Mouse (Mus musculus): ENCODE data around the gene Hps6. TPM values are rescaled to one million over a fixed set of nuclear protein-coding genes. Genes with fewer than 3 reads are reported as not detected.

Gene Hps6
- total RNA-seq, 2 experiments from 2014 or later: 6.2 to 7.0 TPM

DNA sequence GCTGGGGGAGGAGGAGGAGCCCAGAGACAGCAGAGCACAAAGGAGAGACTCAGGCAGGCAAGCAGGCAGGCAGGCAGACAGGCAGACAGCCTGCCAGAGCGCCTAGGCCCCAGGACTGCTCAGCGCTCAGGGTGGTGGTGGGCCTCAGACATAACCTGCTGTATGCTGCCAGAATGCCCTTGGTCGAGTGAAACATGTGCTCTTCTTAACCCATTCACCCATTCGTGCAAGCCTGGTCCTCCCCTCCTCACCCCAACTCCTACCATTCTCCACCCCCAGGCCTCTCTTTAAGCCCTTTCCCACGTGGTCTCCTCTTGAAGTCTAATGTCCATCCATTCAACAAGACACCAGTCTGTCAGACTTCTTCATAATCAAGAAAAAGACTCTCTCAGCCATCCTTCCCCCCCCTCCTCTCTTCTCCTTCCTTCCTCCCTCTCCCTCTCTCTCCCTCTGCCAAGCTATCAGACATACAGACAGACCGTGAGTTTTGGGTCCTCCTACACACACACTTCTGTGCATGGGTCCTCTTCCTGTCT is 39.2 kb downstream of the Hps6 start:
- intact Hi-C loops (cut with DNase I): no loop called here
- DNase-seq (ENCODE audit: low spot score): no peak

DNA sequence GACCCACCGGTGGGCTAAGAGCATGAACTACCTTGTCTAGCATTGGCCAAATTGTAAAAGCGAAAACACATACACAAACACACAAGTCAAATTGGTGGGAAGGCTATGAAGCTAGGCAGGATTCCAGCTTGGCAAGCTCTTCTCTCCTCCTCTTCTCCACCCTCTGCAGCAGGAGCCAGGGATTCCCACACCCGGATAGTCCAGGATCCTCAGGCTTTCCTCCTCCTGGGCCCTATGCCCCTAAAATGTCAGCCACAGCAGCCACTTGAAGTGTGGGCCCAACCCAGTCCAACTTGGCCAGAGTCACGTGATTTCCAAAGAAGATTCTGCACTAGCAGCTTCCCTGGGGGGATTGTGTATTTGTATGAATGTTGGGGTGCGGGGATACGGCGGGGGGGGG is 40.1 kb downstream of the Hps6 start:
- intact Hi-C loops (cut with DNase I): no loop called here

DNA sequence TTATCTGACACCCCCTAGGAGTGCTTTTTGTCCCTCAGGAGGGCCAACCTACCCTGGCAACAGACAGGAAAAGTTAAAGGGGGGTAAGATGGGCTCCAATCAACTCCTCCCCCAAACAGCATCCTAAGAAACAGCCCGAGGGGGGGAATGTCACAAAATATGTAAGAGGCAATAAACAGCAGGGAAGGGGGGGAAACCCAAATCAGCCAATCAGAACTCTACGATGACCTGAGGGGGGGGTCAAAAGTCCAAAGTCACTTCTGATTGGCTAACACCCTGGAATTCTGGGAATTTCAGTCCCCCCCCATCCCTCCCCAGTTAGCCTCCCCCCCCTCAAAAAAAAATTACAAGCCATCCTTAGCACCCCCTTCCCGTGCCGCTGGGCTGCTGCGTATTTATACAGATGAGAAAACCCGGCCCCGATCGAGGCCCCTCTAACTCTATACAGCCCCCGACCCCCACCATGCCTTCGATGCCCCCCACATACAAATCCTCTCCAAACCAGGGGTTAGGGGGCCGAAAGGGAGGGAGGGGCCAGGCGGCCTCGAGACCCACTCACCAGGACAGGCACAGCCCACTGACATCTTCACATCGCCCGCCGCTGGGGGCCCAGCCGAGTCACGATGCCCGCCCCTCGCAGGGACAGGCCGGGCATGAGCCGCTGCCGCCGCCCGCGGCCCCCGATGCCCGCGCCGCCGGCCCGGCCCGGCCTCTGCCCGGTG is 41.1 kb downstream of the Hps6 start, which contains the start of gene Pprc1:
TSS of gene Pprc1 (plus strand) at position 616 of the 722 bp plus-strand sequence.
- intact Hi-C loops (cut with DNase I): no loop called here
- DNase-seq (ENCODE audit: low spot score): peak; percentile 31

More for the DNA sequence above, 40.1 kb downstream of the Hps6 start:
- DNase-seq (ENCODE audit: low spot score): peak; percentile 21

DNA sequence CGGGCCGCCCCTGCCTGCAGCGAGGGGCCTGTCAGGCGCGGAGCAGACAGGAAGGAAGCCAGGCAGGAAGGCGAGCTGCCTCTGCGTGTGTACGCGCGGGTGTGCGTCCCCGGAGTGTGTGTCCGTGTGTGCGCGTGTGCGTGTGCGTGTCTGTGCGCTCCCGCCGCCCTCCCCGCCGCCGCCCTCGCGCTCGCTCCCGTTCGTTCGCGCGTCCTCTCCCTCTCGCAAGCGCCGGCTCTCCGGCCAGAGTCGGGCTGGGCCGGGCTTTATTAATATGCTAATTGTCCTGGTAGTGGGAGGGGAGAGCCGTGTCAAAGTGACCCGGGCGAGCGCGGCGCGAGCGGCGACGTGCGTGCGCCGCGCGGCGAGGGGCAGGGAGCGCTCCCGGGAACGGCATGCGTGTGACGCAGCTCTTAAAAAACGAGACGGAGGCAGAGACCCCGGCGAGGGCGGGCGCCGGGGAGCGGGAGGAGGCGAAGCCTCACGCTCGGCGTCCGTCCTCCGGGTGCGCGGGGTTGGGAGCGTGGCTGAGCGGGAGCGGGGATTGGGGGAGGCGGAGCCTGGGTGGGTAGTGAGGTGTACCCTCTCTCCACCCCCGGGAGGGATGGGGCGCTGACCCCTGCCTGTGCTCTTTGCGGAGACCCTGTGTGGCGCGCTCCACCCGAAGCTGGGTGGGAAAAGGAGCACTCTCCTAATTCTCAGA is 41.8 kb downstream of the Hps6 start, which contains the start of gene Ldb1:
TSS of gene Ldb1 (minus strand) at position 222 of the 703 bp plus-strand sequence.
- DNase-seq (ENCODE audit: low spot score): peak; percentile 85
- intact Hi-C loops (cut with DNase I): loop anchor here (1.0 kb wide), 1 partner anchor 11 kb away; no protein-coding TSS in a partner anchor

DNA sequence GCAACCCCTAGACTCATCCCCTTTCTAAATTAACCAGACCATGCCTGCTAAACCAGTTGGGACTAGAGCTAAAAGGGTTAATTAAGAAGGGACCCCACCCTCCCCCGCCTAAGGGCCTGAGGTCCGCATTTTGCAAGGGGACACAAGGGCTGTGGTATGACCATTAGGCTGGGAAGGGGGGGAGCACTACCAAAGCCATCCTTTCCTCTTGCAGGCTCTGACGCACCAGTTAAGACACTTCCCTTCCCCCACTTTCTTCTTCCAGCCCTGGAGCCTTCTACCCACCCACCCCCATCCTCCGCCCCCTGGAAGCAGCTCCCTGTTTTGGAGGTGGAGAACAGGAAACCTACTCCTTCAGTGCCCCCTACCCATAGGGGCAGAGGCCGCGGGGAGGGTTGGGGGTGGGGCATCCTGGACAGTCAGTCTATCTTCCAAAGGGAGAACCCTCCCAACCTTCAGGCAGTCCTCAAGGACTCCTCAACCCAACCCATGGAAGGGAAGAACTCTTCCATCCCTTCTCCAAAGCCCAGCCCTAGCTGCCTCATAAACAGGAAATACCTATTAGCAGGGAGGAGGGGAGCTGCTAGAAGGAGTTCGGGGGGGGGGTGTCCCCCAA is 42.5 kb downstream of the Hps6 start:
- peak; percentile 47 for DNase-seq (ENCODE audit: low spot score)
- intact Hi-C loops (cut with DNase I): loop anchor here (1.0 kb wide), 1 partner anchor 10 kb away; no protein-coding TSS in a partner anchor

DNA sequence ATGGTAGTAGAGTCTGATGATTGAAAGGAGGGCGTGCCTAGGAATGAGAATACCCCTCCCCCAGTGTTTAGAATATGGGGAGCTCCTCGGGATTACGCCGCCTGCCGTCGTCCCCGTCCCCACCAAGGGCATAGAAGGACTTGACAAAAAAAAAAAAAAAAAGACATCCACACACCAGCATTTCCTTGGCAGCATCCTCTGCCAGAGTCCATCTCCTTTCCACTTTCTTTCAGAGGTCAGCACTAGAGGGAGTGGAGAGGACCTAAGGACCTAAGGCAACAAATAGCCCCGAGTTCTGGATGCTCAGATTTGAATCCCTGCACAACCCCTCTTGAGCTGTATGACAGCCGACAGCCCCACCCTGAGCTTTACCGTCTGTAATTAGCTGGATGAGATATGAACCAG is 43.3 kb downstream of the Hps6 start:
- intact Hi-C loops (cut with DNase I): no loop called here
- no peak for DNase-seq (ENCODE audit: low spot score)

DNA sequence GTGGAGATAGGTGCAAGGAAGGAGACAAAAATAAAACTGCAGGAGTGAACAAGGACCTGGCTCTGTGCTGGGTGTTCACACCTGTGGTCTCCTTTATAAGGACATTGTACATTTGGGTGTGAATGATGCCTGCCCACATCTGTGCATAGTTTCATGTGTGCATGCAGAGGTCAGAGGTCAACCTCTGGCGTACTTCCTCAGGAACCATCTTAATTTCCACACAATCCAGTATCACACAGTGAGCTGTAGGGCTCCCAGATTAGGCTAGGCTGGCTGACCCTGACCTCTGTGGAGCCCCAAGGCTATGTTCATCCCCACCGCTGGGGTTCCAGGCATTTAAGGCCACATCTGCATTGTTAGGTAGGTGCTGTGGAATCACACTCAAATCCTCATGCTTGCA is 44.1 kb downstream of the Hps6 start:
- intact Hi-C loops (cut with DNase I): no loop called here

DNA sequence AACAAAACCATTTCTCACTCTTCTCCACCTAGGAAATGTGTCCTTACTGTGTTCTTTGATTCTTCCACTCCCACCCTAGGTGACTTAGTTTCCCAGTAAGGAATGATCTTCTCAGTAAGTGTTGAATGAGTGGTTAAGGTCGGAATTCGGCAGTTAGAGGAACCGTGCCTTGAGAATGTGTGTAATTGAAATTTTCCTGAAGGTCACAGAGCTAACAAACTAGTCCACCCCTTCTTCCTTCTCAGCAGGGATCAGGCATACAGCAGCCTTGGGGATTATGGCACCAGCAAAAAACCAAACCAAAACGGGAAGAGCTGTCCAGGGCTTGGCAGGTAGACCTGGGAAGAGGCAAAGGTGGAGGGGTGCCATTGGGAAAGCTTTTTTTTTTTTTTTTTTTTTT is 45.8 kb downstream of the Hps6 start:
- DNase-seq (ENCODE audit: low spot score): no peak
- intact Hi-C loops (cut with DNase I): no loop called here

More for the DNA sequence above, 44.1 kb downstream of the Hps6 start:
- no peak for DNase-seq (ENCODE audit: low spot score)

DNA sequence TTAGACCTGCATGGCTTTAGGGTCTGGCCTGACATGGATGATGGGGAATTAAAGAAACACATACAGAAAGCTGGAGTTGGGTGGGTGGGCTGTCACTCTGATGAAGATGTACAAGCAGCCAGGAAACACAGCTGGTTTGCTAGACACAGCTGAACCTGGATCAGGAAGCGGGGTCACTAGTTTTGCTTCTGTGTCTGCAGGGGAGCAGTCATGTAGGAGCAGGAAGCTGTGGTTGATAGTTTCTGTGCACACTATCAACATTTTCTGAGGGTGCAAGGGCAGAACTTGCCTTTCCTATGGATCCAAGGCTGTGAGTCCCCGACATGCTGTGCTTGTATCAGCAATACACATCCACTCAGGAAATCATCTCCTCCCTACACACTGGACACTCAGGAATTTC is 47.2 kb downstream of the Hps6 start:
- intact Hi-C loops (cut with DNase I): no loop called here
- DNase-seq (ENCODE audit: low spot score): no peak

Other genes with a start within 250 kb of the Hps6 start
- 10 to 100 TPM; 61.6 to 71.0 TPM for gene Mgea5, start 219.7 kb upstream of the Hps6 start, total RNA-seq (2021)
- gene Kcnip2, start 187.4 kb upstream of the Hps6 start, total RNA-seq (2021): 100 to 1,000 TPM; 205 to 217 TPM
- gene Armh3, start 5.0 kb upstream of the Hps6 start, total RNA-seq (2021): 10 to 100 TPM; 14.8 to 16.0 TPM
- 10 to 100 TPM; 14.0 to 14.9 TPM for gene Pprc1, start 41.4 kb downstream of the Hps6 start, total RNA-seq (2021)
- gene Ldb1, start 41.7 kb downstream of the Hps6 start, total RNA-seq (2021): 10 to 100 TPM; 40.3 to 44.7 TPM
- gene Nolc1, start 72.4 kb downstream of the Hps6 start, total RNA-seq (2021): 10 to 100 TPM; 14.9 to 16.6 TPM
- gene Elovl3, start 128.4 kb downstream of the Hps6 start, total RNA-seq (2021): under 1 TPM in 1 of 2 experiments, not detected in 1; 0.22 TPM
- gene Pitx3, start 144.8 kb downstream of the Hps6 start, total RNA-seq (2021): under 1 TPM; 0.42 to 0.61 TPM
- gene Gbf1, start 149.0 kb downstream of the Hps6 start, total RNA-seq (2021): 10 to 100 TPM; 44.1 to 49.0 TPM